Mouse (Mus musculus) left cerebral cortex, adult 9 months (tissue): Measurements from ENCODE around the gene Arhgef9.

ENCODE experiments used
- DNase-seq, 2 experiments: peaks; one replicate each; pipeline ENCODE4 v3.0.0; 2022; ENCODE audit warnings: low spot score in 2 of 2

The Arhgef9 gene

GRCm38 (mm10) chrX:95196104-95196919, at the start of gene Arhgef9:
Arhgef9 (minus strand) TSS chrX:95196856.
- peak in 1 of 2 experiments; percentile 9 for DNase-seq

GRCm38 (mm10) chrX:95238896-95239295, 42.2 kb upstream of the Arhgef9 start:
- no peak for DNase-seq

GRCm38 (mm10) chrX:95195363-95196103, 1.1 kb downstream of the Arhgef9 start:
- peak in 1 of 2 experiments; percentile 8 for DNase-seq

- DNase-seq = peak in 1 of 2 experiments; percentile 46
Measured at GRCm38 (mm10) chrX:95175978-95176377, 20.7 kb downstream of the Arhgef9 start.

- DNase-seq = peak; percentile 89 to 91
Measured at GRCm38 (mm10) chrX:95166317-95166716, 30.3 kb downstream of the Arhgef9 start.

GRCm38 (mm10) chrX:95165671-95166127, 31.0 kb downstream of the Arhgef9 start:
- no peak for DNase-seq

- DNase-seq = peak; percentile 49 to 62
Measured at GRCm38 (mm10) chrX:95164140-95164539, 32.5 kb downstream of the Arhgef9 start.

- no peak for DNase-seq
Measured at GRCm38 (mm10) chrX:95163452-95163851, 33.2 kb downstream of the Arhgef9 start.

- no peak for DNase-seq
Measured at GRCm38 (mm10) chrX:95156833-95157386, 39.7 kb downstream of the Arhgef9 start.

GRCm38 (mm10) chrX:95138636-95139035, 58.0 kb downstream of the Arhgef9 start:
- DNase-seq = no peak

GRCm38 (mm10) chrX:95133502-95133901, 63.2 kb downstream of the Arhgef9 start:
- no peak for DNase-seq

- DNase-seq = no peak
Measured at GRCm38 (mm10) chrX:95132996-95133395, 63.7 kb downstream of the Arhgef9 start.

- no peak for DNase-seq
Measured at GRCm38 (mm10) chrX:95131783-95132182, 64.9 kb downstream of the Arhgef9 start.

- DNase-seq = no peak
Measured at GRCm38 (mm10) chrX:95123462-95123861, 73.2 kb downstream of the Arhgef9 start.

GRCm38 (mm10) chrX:95104361-95104760, 92.3 kb downstream of the Arhgef9 start:
- peak in 1 of 2 experiments; percentile 14 for DNase-seq

- no peak for DNase-seq
Measured at GRCm38 (mm10) chrX:95087674-95088073, 109.0 kb downstream of the Arhgef9 start.

- DNase-seq = no peak
Measured at GRCm38 (mm10) chrX:95077013-95077699, 119.5 kb downstream of the Arhgef9 start.

GRCm38 (mm10) chrX:95027907-95028306, 168.7 kb downstream of the Arhgef9 start:
- DNase-seq = no peak

GRCm38 (mm10) chrX:95026361-95026892, 170.2 kb downstream of the Arhgef9 start, which contains the start of gene Spin4:
Spin4 (minus strand) TSS chrX:95026682.
- peak; percentile 30 to 60 for DNase-seq

- DNase-seq = no peak
Measured at GRCm38 (mm10) chrX:95025779-95026360, 170.8 kb downstream of the Arhgef9 start.

GRCm38 (mm10) chrX:95012033-95012432, 184.6 kb downstream of the Arhgef9 start:
- DNase-seq = peak in 1 of 2 experiments; percentile 10
